Mouse (Mus musculus): ENCODE data around the gene Bbof1.
A peak's percentile ranks its signal among the peaks of the same experiment; 100 is the strongest.

Gene Bbof1

DNA sequence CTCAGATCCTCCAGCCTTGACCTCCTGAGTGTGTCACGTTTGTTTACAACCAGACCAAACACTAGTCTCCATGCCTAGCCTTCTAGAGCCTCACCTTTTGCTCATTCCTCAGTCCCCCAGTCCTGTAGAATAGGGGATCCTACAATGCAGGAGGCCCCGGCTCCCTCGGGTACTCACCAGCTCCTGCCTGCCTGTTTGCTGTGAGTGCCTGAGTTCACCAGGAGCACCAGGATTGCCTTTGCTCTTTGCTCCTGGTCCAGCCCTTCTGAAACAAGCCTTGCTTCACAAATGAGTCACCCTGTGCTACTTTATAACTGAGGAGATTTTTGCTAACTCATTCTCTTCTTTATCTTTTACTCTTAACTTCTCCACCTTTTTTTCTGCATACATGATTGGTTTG is 8.2 kb upstream of the Bbof1 start:
- DNase-seq = no peak

DNA sequence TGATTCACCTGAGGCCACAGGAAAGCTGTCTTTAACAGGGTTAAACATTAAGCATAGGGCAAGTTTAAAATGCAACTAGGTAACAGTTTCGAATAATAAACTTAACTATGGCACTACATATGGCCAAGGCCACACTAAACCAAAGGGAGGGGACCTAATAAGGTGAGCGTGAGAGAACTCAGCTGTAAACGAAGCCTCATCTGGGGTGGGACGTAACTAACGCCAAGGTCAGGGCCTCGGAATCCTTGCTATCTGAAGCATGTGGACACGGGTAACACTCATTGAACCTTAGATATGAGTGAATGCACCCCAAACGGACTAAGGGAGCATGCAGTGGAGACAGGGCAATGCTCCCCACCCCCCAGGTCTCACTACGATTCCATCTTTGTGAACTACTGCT is 5.9 kb upstream of the Bbof1 start:
- DNase-seq = no peak

DNA sequence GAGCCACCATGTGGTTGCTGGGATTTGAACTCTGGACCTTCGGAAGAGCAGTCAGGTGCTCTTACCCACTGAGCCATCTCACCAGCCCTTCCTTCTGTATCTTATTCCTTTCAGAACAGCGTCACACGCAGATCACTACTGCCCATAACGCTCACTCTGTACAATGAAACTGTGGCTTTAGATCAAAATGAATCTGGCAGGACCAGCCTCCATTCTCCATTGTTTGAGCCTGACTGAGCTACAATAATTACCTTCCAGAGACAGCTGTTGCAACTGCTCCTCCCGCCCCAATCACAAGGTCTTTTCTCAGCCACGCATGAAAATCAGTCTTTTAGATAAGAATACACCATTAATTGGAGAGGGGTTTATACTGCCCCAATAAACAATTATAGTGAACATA is 4.3 kb upstream of the Bbof1 start:
- DNase-seq = no peak

DNA sequence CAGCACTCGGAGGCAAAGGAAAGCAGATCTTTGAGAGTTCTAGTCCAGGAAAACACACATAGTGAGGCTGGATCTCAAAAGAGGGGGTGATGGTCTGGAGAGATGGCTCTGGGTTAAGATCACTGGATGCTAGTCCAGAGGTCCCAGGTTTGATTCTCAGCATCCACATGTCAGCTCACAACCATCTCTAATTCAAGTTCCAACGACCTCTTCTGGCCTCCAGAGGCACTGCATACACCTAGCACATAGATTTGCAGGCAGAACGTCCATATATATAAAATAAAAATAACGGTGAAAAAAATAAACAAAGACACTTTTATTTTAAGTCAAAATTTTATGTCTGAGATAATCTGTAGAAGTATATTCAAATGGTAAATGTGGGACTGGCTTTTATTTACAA is 1.6 kb upstream of the Bbof1 start:
- peak; percentile 14 for DNase-seq

DNA sequence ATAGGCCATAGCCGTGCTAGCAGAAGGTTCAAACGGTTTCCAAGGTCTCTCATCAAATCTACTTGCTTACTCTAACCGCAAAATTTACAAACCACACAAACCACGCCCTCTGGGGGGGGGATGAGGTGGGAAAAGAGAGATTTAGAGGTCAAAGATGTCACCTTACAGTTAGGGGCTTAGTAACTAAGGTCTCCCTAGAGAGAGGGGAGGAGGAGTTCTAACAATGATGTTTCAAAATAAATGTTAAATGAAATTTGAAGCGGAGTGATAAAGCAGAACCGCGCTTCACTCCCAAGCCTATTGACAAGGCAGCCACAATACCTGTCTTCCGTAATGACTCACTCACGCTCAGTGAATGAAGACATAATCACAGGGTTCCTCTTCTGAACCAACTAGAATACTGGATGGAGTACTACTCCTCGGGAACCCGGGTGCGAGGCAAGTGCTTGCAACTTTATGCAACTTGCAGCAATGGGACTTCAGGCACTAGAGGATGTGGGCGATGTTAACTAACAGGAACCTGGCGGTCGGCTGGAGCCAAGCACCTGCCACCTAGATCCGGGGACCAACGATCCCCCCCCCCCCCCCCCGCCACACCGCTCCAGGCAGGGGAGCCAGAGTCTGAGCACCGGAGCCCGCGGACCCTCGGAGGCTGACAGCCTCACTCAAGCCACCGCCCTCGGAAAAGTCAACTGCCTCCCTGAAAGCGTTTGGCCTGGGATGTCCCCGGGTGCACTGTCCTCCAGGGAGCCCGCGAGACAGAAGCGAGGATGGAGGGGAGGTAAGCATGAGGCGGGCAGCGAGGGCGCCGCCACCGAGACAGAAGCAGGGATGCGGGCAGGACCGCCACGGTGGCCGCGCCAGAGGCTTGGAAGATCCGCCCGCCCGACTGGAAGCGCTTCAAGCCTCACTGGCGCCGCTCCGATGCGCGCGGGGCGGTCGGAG is 725 bp upstream of the Bbof1 start:
- peak; percentile 87 for DNase-seq

DNA sequence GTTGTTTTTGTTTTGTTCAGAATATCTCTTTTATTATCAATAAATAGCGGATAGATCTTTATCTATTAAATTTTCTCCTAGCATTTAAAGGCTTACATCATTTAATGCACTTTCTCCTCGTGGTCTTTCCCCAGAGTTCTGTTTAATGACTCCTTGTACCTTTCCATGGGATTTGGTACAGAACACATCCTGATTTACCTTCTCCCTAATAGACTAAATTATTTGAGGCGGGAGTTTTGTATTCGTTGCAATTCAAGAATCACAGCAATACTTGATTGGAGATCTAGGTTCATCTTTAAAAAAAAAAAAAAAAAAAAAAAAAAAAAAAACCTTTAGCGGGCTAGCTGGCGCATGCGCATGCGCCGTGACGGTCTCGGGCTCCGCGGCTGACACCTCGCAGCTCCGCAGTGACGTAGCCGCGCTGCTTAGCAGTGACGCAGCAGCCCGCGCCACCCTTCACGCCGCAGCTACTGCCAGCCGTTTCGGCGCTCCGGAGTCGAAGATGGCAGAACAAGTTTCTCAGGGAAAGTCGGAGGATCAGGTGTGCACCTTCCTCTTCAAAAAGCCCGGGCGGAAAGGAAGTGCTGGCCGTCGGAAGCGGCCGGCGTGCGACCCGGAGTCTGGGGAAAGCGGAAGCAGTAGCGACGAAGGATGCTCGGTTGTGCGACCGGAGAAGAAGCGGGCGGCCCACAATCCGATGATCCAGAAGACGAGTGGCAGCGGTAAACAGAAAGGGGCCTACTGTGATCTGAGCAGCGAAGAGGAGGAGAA is 8.1 kb downstream of the Bbof1 start, which contains the start of gene Rnf113a2:
Gene Rnf113a2 (plus strand): TSS at position 363 of the 771 bp plus-strand sequence.
- DNase-seq = peak; percentile 88

DNA sequence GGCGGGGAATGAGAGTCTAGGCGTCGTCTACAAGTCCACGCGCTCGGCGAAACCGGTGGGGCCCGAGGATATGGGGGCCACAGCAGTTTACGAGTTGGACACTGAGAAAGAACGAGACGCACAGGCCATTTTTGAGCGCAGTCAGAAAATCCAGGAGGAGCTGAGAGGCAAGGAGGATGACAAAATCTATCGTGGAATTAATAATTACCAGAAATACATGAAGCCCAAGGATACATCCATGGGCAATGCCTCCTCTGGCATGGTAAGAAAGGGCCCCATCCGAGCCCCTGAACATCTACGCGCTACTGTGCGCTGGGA is 8.7 kb downstream of the Bbof1 start:
- no peak for DNase-seq

DNA sequence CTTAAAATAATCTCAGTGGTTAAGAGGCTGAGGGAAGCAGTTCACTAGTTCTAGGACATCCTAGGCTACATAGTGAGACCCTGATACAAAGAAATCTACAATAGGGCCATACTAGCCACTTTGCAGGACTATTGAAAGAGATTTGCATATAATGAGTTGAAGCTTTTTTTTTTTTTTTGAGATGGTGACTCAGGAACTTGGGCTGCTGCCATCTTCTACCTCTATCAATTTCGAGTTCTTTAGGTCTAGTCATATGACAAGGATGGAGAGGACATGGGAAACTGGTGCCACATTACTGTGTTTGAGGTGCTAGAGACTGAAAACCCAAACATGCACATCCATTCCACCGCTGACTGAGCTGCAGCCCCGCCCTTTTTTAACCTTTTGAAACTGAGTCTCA is 15.1 kb downstream of the Bbof1 start:
- no peak for DNase-seq

DNA sequence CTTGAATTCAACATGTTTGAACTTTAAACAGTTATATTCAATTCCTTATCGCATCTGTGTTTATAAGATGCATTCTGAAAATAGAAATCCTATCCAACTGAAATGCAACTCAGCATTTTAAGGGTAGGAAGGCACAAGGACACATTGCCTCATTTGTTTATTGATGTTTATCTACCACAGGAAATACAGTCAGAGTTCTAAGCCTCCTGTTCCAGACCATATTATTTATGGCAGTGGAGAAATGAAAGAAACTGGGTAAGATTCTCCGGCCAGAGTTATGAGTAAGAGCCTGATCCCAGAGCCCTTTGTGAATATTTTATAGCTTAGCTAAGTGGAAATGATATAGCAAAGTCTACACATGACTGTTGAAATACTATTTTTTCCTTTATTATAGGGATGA is 21.0 kb downstream of the Bbof1 start:
- DNase-seq = no peak

DNA sequence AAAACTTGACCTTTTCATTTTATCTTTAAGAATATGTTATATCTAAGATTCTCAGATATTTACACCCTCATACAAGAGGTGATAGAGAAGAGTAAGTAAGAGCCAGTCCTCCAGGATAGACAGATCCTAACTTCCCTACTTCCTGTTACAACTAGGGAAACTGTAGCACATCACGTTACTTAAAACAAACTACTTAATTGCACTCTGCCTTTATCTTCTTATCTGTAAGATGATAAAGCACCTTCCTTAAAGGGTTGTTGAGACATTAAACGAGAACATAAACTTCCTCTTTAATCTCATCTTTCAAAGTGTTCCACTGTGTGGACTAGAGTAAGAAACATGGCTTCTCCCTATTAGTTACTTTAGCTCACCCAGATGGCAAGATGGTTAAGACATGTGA is 29.8 kb downstream of the Bbof1 start:
- no peak for DNase-seq

DNA sequence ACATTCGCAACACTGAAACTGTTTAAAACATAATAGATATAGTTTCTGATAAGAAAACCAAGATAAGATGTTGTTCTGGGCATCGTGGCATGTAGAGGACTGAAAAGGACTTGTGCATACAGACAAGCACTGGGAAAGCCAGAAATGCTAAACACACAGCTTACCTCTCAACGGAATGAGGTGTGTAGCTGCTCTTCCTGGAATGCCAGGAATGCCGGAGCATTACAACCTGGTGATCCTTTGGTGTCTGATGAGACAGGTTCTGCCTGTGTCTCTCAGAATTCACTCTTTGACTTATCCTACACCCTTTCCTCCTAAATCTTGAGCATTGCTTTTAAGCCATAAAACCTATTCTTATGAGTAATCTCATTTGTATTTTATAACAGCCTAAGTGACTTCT is 33.7 kb downstream of the Bbof1 start:
- no peak for DNase-seq

DNA sequence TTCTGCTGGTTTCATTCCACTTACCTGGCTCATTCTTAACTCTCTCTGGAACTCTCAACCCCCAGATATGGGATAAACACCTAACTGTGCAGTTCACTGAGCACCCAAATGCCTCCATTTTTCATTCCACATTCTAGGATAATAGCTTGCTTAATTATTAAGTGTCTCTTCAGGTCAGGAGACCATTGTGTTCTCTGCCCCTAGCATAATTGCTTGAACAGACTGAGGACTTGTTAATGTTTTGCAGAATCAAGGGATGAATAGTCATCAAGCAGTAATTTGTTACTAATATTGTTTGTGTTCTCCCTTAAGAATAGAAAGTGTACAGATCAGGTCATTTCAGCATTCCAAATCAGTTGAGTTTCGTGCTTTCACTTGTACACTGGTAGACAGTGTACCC is 38.5 kb downstream of the Bbof1 start:
- no peak for DNase-seq

DNA sequence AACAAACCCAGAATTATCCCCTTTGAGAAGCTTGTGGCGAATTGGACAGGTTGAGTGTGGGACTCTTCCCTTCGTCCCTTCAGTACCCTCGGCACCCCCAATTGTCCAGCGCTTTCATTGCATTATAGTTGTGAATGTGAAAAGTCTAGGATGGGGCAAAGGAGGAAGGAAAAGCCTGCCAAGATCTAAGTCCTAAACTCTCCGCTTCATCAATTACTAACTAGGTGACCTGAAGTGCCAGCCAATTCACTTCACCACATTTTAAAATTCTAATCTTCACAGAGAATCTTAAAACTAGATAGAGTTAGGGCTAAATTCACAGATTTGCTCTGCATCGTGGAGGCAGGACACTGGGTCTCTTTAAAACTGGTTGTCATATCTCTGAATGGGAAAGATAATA is 39.3 kb downstream of the Bbof1 start:
- DNase-seq = no peak

DNA sequence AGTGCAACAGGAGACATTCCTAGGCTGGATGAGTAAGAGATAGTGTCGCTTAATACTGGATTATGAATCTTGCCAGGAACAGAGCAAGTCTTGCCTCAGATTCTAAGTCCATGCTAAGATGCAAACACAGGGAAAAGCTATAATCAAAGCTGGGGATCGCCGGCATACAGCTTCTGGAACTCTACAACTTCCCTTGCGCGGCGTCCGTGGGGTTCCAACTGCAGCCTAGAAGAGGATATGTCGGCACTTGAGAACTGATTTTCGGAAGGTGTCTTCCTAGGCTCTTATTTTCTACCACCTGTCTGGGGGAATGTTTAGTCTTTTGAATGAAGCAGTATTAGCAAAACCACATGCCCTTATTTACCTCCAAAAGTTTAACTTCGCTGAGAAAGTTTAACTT is 41.0 kb downstream of the Bbof1 start:
- DNase-seq = peak; percentile 8

DNA sequence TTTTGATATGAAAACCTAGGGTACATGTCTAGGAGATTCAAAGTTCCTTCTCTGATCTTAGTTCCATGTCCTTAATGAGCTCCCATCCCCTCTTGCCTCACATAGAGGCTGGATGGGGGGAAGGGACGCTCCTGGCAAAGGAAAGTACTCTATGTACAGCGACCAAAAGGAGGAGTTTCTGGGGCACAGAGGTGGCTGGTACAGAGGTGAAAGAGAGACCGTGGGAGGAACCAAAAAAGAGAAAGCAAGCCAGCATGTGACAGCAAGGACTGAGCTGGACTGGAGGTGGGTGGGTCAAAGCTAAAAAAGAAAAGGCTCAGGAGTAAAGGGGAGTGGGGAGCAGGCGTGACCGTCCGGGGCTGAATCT is 41.5 kb downstream of the Bbof1 start:
- DNase-seq = no peak

DNA sequence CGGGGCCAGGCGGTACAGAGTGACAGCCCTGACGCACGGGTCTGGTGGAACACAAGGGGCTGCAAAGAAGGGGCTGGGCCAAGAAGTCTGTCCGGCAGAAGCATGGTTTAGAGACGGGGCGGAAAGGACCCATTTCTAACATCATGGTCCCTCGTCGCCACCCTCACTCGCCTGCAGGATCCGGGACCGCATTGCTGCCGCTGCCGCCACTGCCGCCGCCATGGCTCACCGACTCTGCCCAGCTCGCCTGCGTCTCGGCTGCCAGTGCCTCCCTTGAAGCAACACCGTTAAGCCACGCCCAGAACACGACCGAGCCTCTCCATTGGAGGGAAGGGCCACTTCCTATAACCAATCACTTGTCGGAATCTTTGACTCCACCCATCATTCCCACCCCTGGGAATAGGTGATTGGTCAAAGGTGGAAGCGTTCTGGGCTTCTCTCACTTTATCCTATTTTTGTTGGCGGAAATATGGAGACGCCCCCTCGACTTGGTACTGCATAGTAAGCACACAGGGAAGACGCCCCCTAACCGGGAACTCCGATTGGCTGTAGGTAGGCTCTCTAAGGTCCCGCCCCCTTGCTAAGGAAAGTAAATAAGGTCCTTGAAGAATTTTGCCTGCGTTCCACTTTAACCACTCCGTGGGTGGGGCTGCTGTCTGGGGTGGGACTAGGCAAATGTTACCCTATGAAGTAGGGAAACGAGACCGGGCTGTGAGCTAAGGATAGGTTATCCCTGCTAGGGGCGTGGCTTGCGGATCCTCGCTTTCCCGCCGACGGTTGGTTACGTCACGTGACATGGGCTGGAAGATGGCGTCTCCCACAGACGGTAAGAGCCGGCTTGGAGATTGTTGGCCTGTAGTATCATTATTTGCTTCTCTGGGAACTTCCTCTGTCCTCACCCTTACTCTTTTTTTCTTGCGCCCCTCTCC is 42.1 kb downstream of the Bbof1 start, which contains the start of the genes Aldh6a1 and Lin52:
Gene Aldh6a1 (minus strand): TSS at position 287 of the 929 bp plus-strand sequence.
Gene Lin52 (plus strand): TSS at position 705 of the 929 bp plus-strand sequence.
- DNase-seq = peak; percentile 96

DNA sequence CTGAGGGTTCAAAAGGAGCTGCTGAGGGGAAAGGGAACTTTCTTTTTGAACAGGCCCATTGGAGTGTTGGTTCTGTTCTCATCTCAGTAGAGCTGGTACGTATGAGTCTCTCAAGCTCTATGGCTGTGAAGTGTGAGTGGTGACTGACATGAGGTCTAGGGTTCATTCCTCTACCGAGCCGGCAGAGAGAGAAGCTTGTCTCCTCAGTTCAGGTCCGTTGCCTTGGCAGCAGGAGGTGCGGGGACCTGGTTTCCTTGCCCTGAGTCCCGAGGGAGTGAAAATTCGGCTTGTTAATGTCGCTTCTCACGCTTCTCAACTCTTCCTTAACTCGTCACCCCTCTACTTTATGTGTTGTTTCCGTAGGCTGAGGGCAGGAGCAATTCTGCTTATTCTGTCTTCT is 42.9 kb downstream of the Bbof1 start:
- no peak for DNase-seq

DNA sequence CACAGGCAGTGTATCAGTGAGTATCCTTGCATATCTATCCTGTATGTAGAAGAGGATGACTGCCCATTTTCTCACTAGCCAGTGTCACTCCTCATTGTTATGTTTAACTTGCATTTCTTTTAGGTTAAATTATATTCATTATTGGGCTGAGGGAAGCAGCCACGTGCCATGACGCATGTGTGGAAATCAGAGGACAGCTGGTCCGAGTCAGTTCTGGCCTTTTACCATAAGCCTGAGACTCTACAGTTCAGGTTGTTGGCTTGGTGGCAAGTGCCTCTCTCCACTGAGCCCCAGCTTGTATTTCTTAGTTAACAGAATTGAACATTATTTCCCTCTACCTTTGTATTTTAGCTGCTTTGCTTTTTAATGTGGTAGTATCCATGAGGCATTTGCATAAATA is 48.0 kb downstream of the Bbof1 start:
- no peak for DNase-seq

DNA sequence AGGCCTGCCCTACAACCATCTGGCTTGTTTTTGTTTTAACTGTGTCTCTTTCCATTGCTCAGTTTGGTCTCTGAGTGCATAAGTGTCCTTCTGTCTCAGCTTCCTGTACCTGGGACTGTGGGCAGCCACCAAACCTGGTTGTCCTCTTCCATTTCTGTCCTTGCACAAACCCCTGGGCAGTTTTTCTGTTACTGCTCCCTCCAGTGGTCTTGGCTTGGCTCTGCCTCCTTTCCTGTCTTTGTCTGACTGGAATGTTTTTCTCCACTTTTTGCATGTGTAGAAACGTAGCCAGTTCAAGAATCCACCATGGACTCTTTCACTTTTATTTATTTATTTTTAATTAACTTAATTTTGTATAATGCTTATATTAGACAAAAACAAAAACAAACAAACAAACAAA is 51.0 kb downstream of the Bbof1 start:
- no peak for DNase-seq

DNA sequence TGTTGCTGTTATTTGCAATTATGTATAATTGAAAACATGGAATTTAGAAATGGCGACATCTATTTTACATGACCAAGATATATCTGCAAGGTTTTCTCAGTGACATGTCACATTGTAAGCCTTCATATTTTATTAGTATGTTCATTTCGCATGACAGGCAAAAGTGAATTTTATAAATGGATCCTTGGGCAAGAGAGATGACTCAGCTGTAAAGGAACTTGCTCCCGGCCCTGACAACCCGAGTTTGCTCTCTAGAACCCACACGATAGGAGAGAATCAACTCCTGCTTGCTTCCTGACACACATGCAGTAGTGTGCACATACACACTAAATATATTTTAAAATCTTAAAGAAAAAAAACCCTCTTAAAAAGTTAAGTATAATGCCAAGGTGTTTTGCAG is 52.5 kb downstream of the Bbof1 start:
- DNase-seq = no peak

DNA sequence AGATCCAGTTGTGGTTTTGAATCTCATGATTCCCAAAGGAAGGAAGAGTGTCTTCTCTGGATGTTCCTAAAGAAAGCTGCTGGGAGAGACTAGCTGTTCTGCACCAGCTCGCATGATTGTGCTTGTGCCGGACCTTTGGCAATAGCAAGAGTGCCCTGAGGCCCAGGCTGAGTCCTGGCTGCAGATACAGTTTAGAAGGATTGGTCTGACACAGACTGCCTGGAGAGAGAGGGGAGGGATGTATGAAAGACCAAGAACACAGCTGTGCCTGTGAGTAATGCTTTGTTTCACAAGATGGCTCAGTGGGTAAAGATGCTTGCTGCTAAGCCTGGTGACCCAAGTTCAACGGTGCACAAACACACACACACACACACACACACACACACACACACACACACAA is 54.0 kb downstream of the Bbof1 start:
- no peak for DNase-seq

DNA sequence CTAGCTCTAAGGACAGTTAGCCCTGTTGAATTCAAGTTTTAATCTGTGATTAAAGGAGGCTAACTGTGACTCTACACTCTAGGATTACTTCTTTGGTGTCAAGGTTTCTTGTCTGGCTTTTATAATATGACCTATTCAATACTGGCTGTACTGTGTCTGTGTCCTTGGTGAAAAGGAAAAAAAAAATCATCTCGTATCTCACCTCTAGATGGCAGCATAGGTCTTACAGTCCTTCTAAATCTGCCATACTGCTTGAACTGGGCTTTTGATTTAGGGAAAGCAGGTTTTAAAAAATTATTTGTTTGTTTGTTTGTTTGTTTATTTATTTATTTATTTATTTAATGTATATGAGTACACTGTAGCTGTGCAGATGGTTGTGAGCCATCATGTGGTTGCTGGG is 59.8 kb downstream of the Bbof1 start:
- DNase-seq = peak; percentile 13

DNA sequence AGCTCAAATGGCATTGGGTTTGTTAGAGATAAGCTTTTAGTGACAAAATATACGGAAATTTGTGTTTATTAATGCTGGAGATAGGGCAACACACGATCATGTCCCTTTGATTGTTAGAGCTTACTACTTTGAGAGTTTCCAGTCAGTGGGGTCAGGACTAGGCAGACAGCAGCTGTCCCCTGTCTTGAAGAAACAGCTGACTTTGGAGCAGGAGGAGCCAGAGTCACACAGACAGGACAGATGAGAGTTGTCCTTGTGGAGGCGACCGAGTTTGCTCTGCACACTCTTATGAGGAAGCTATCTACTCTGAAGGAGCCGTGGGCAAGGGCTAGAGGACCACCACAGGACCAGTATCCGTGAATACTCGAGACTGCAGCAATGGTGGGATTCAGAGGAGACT is 70.1 kb downstream of the Bbof1 start:
- DNase-seq = no peak
